Mouse (Mus musculus) urinary bladder, postnatal 10 days (tissue): ENCODE measurements around the gene Pde4d.

Experiments
- DNase-seq: peaks from one replicate; pipeline ENCODE4 v3.0.0; 2022; ENCODE audit warnings: low spot score

Pde4d gene

DNA sequence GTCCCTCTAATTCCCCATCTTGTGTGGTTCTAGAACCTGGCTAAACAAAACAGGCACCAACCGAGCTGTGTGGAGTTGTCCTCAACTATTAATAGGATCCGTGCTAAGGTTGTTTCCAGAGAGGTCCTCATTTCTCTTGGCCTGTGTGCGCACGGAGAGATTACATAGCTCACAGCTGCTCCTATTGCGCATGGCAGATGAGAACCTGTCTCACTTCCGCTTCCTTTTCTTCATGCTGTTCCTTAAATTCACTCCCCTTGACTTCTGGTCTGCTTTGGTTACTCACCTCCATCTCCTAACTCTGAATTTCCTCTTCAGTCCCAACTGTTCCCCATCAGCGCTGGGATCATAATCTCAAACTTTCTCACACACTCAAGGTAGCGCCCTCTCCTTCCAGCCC is 956.6 kb downstream of the Pde4d start:
- DNase-seq = no peak

DNA sequence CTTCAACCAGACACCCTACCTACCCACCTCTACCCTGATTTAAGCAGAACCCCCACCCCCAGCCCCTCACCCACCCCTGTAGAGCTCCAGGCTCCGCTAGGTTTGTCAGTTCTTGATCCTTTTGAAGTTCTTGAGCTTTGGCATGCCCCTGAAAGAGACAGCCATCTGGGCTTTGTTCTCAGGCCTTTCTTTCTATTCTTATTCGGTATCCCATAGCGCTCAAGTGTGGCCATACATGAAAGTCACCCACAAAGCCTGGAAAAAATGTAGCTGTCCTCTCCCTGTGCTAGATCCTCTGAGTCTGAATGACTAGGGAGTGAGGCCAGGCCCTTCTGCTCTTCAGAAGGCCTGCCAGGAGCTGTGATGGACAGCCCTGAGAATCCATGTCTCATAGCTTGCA is 957.6 kb downstream of the Pde4d start:
- DNase-seq = no peak

DNA sequence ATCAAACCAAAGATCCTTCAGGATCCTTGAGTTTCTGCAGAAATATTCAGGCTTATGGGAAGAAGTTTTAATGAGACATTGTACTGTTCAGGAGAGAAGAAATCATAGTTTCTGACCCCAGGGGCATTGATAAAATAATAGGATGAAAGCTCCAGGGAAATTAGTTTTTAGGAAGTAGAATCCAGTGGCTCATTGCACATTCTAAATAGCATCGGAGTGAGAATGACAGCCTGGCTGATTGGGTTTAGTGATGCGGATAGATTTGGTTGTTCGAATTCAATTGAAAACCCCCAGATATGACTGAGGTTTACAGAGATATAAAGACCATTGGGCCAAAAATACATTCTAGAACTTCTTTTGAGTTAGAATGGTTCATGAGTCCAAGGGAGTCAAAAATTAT is 970.7 kb downstream of the Pde4d start:
- no peak for DNase-seq

DNA sequence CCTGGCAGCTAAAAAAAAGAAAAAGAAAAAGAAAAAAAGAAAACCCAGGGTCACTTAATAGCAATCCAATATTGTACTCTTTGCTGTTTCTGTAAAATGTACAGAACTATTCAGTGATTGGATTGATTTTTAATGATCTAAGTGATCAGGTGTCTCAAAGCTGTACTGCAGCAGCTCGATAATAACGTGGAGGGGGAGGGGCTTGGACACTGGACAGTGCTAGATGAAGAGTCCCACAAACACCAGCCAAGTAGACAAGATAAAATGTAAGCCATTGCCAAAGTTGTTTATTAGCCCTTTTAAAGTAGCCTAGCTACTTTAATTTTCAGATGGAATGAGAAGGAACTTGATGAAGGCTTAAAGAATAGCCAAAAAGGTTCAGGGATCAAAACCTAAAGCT is 975.2 kb downstream of the Pde4d start:
- no peak for DNase-seq

DNA sequence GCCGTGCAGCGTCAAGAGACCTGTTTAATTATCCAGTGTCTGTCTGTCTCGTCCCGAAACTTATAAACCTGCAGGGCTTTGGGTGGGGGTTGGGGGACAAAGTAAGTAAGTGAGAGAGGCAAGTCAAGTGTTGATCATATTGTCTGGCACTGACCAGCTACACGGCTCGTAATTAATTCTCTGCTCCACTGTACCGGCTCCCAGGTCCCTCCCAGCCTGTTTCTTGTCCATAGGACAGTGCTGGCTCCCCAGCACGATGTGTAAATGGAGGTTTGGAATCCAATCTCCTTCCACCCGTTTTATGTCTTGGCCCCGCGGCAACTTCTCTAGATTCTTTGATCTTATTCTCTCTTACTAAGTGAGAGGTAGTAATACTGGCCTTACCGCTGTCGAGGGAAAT is 975.8 kb downstream of the Pde4d start:
- no peak for DNase-seq

DNA sequence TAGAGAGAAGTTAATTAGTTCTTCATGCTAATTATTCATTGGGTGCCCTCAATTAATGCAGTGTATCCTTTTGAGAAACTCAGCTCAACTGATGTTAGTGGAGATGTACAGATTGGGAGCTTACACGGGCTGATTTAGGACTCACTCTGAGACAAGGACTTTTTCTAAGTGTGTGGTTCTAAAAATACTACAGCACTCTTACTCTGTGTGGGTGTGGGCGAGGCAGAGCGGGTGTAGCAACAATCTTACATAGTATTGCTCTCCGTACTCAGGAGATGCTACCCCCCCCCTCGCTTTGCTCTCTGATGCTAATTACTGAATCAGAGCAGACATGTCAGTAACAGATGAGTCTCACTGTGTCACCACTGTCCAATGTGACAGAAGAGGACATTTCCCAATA is 976.3 kb downstream of the Pde4d start:
- DNase-seq = no peak

DNA sequence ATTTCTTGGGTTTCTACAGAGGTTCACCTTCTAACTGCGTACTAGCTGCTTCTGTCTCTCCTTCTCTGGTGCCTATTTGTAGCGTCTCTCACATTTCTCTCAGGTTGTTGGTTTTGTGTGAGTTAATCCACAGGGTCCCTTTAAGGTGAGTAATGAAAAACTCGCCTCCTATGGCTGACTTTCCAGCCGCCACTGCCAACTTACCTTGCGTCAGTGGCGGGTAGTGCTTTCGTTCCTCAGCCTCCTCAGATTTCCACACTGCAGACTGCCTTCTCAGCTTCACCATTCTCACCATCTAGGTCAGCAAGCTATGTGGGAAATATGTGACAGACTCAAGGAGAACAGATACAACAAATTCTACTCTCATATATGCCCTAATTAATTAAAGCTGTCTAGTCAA is 977.8 kb downstream of the Pde4d start:
- no peak for DNase-seq

DNA sequence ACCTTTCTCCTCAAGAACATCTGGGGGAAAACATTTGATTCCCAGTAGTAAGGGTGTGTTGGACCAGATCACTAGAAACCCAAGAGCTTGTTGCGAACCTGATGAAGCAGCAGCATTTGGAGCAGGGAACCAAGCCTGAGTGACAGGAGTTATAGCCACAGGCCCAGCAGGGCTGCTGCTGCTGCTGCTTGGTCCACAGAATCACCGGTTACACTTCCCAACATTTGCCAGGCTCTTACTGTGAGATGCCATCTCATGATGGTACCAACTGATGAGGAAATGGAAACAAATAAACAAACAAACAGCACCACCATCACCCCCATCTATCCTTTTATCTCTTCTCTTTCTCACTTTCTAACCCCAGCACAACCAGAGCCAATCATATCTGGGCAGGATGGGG is 979.8 kb downstream of the Pde4d start:
- no peak for DNase-seq

DNA sequence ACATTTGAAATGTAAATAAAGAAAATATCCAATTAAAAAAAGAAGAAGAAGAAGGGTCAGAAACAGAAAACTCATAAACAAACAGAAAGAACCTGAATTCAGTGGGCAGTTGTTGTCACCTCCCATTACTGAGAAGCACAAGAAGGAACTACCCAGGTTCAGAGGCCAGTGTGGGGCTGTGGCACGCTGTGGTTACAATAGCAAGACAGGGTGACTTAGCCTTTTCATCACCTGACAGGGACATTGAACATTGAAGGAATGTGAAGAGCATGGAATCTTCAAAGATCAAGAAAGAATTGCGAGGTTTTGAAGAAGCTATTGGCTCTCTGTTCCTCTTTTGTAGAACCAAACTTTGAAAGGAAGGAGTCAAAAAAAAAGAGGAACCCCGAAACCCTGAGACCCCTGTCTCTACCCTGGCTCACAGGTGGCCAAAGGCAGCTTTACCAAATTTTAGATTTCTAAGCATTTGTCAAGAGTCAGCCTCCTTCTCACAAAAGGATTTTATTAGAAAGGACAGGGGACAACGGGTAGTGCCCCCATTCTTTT is 987.6 kb downstream of the Pde4d start:
- DNase-seq = no peak

DNA sequence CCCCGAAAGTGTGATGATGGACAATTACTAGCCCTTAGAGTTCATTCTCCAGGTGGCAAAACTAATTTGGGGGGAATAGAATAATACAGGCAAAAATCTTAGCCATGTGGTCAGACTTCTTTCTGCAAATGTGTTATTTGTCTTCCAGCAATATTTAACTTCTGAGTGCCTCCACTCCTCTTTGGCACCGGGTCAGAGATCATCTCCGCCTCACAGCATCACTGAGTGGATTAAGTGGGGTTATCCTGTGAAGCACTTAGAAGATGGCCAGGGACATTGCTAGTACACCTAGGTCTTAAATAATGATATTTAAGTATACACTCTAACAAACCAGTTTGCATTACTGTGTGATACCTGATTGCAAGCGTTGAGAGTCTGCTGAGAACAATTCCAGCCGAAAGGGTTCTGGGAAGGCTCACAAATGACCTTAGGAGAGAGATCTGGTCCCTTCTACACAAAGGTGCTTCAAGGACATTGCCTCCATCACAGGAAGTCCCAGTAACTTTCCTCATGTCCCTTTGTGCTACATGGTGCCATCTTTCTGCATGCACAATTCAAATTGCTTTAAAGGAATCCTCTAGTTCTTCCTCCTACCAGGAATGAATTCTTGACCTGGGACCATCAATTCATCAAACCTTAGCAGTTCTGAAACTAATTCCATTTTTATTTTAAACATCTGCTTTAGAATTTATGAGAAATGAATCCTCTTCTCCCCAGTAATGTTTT is 989.9 kb downstream of the Pde4d start:
- no peak for DNase-seq

DNA sequence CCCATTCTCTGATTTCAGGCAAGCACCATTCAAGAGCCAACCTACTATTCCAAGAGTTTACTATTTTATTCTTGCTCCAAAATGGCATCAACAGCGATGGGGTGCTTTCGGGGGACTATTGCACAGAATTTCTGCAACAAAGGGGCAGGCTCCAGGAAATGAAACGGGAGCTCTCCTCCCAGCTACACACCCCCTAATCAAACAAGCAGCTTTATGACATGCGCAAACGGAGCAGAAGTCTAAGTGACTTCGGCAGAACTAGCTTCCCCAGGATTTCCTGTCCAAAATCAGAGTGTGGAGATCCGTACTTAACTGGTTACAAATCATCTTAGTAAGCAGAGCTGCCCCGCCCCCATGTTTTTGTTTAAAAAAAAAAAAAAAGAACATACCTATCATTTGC is 990.6 kb downstream of the Pde4d start:
- no peak for DNase-seq

DNA sequence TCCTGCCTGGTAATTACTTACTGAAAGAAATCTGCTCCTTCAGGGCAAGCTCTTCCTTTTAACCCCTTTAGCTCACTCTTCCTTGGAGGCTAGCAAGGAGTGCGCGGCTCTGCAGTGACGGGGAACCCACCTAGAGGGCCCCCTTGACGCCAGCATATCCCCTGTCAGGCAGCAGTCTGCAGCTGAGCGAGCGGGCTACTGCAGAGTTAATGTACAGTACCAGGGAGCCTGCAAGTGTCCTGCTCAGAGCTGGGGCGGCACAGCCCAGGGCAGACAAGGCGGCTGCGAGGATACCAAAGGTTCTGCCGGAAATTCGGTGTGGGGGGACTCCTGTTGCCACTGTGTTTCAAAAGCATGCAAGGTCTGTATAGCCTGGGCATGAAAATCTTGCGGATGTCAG is 991.1 kb downstream of the Pde4d start:
- peak; percentile 16 for DNase-seq

DNA sequence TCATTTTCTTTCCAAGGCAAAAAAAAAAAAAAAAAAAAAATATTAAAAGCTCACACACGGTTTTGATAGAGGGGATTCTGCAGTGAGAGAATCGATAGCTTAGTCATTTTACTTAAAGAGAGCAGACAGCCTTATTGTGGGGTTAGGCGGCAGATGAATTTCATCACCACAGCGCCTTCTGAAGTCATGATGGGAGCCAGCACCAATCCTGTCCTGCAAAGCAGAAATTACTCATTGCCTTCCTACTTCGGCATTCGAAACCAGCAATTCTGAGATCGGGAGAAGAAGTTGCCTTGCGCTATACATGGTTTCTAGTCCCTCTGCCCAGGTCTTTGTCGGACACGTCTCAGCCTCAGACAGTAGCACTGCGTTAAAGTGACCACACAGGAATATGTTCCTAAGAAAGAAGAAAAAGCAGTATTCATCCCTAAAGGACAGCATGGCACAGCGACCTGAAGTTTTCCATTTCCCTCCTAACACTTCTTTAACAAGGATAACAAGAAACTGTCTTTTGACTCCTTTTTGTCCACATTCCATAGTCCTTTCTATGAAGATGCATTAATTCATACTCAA is 991.7 kb downstream of the Pde4d start:
- no peak for DNase-seq

DNA sequence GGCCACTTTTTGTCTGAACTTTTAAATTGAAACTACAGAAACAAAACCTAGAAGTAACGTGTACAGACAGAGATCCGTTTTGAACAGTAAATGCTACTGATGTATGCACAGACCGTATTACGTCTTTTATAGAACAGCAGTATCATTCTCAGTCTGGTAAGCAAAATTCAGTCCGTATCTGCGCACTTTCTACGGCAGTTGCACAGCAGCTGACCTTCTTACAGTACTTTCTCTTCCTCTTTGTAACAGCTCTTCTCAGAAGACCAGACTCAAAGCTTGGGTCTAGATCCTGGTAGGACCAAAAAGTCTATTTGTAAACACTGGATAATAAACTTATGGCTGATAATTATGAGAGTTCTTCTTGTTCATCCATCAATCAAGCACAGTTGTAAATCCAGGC is 996.4 kb downstream of the Pde4d start:
- no peak for DNase-seq

DNA sequence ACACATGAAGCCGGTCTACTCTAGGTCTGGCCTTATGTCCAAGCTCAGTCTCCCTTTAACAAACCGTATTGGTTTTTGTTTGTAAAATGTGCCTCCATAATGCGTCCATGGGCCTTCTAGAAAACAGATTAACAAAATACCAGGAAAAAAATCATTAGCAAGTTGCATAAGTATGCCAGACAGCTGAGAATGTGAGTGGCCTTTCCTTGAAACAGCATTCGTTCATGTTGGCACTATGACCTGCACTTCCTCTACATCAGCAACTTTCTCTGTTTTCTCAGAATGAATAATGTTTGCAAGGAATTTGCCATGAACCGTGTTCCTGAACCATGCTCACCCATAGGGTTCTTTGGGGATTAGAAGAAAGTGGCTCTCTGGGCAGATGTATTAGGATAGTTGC is 998.4 kb downstream of the Pde4d start:
- DNase-seq = no peak

DNA sequence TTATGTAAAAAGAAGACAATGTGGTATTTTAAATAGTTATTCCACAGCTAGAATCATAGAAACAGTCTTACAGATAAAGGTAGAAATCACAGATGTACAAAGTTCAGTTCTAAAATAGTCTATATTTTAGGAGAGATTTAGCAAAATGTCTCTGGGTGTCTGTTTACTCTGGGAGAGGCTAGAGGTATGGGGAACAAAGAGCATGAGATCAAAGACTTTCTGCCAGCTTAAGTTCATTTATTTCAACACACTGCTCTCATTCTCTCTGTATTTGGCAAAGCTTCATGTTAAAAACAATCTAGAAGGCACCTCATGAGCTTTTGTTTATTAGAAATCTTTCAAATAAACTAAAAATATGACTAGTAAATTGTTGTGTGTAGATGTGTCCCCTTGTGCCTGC is 1024.6 kb downstream of the Pde4d start:
- no peak for DNase-seq

DNA sequence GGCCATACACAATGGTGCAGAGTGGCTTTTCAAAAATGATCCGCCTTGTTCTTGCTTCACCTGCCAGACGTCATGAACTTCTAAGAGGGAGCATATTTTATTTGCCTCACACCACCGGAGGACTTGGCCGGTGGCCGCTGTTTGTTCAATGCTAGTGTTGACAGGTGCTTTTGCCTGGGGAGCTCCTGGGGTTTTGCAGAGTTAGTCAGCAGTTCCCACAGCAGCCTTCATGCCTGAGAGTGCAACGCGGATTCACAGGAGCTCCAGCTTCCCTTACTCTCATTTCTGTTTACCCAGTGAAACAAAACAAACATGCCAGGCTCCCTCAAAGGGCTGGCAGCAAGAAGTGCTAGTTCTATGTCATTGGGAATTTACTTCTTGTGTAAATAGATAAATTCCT is 1031.7 kb downstream of the Pde4d start:
- DNase-seq = peak; percentile 10

DNA sequence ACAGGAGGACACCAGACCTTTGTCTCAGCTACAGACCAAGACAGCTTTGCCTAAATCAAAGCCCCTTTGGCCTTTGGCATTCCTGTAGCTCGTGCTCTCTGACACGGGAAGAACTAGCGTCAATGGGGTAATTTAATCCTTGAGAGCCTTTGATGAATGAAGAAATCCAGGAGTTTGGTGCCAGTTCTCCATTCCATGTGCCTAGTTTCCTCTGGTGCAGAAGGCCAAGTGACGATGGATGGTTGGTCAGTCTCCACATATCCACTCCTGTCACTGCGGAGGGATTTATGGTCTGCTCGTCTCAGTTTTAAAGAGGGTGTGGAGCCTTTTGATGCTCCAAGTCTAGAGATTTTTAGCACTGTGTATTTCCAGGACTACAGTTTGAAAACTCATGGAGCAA is 1036.4 kb downstream of the Pde4d start:
- no peak for DNase-seq

DNA sequence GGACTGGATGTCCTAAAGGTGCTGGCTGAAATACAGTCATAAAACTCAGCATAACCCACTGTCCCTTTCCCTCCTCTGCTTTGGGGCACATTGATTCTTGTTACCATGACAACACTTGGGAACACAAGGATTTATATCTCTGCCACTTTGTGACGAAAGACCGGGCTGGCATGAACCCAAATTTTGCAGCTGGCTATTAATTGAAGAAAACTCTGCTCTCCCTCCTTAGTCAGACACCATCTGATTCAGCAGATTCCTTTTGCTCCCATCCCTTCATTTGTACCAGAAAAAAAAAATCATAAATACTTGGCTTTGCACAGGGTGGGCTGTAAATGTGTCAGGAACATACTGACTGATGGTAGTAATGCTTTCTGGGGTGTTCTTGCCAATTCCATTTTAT is 1037.6 kb downstream of the Pde4d start:
- DNase-seq = no peak

DNA sequence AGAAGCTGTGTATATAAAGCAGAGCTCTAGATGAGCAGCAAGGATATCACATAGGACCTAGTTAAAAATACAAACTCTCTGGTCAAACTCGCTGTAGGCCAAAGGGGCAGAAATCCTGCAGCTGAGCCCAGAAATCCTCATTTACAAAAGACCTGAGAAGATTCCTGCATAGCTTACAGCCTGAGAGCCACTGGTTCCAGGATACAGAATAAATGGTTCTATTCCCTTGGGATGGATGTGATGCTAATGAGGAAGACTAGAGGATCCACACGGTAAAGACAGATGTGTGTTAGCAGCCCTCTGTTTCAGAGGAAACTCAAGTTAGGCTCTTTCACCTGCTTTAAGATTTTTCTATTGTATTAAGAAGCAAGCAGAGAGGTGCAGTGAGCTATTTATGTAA is 1041.1 kb downstream of the Pde4d start:
- no peak for DNase-seq

DNA sequence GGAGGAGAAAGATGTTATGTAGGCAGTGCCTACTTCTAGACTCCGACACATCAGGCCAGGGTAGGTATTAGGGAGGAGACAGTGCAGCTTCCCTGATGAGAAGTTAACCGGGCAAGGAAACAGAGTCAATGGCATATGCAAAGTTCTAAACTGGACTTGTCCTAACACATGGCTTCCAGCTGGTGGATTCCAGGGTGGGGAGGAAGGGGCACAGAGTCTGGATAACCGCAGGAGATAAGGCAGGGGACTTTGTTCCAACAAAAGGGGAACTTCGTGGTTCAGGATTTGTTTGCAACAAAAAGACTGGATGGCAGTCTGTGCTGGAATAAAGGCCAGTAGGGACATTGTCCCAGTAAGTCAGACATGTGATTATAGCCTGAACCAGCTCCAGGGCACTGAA is 1042.1 kb downstream of the Pde4d start:
- DNase-seq = no peak

DNA sequence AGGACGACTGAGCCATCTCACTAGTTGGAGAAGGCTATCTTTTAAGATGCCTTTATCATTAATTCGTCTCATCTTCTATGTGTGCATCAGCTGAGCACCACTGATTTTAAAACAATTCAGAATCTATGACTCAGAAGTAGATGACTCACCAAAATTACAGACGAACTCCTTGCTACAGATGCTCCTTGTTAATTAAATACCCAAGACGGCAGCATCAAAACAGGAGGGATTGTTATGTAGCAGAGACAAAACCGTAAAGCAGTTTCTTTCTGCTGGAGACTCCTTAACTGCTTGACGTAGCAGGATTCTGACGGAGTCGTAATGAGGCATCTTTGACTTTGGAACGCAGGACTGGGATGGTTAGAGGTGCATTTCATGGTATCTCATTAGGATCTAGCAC is 1050.6 kb downstream of the Pde4d start:
- DNase-seq = no peak

DNA sequence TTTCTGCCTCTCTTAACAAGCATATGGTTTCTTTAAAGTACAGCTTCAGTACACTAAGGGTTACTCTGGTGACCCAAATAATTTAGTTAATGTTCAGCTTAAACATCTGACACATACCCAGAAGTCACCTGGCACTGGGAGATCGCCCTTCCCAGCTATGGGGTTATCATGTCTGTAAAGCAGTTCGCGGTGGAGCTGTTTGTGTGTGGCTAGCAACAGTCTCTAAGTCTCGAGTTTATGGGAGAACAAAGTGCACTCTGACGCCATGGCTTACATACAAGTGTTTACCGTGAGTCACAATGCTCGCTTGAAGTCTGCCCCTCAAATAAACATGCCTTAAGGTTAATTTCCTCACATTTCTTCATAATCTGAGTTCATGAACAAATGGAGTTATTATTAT is 1053.0 kb downstream of the Pde4d start:
- no peak for DNase-seq

DNA sequence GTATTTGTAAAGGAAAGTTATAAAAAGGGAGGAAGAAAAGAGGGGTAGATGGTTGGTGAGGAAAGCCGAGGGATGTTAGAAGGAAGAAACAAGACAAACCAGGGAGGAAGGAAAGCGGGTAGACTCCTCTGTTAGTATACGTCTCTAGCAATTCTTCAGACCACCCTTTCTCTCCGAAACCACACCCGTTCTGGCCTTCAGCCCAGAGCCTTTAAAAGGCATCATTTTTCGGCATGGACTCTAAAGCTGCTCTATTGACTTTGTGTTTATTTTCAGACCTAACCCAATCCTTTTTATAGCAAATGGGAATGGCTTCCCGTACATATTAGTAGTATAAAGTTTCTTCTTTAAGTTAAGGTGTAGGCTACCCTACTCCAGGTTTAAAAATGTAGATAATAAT is 1057.0 kb downstream of the Pde4d start:
- no peak for DNase-seq
